Comparison of ENCODE assay signal across 19 mouse cellular contexts in the genomic region with DNA sequence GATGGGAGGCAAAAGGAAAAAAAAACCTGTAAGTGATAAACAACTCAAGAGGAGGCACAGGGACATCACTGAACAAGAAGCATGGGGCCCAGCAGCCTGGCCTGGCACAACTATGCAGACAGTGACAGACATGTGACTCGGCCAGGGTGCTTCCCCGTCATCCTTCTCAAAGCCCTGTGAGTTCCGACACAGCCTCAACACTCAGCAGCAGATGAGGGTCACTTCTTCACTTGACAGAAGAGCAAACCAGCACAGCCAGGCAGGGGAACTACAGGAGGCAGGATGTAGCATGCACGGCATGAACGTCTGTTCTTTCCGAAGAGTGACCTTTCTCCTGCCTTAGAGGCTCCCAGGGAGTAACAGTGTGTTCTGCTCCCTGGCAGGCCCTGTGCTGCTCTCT.
DNase-seq lines count a peak whose midpoint lies in the region; ATAC-seq and TF ChIP-seq lines count a peak whose summit lies in the region.
"Had no signal": no experiment of that assay in that cellular context is flagged by ENCODE, and none has a peak within 500 bp of the region (broad histone marks: within the 10 kb centered on the region; RNA-seq: fewer than 3 reads in every experiment).

No protein-coding gene starts in this region.

- no peak overlapping the region for H3K9ac ChIP-seq in forebrain, embryonic 13.5 days
- H3K9ac ChIP-seq in intestine, embryonic 15.5 days: no peak overlapping the region
- no peak overlapping the region for H3K9ac ChIP-seq in intestine, postnatal 0 days (ENCODE audit: low read depth, low read length)
- no peak overlapping the region for H3K9ac ChIP-seq in neural tube, embryonic 11.5 days (ENCODE audit: low read length)
- no peak overlapping the region for H3K9ac ChIP-seq in neural tube, embryonic 15.5 days (replicated peaks)
- H3K9ac ChIP-seq: embryonic facial prominence, embryonic 13.5 days; heart, embryonic 12.5 days; hindbrain, embryonic 15.5 days had no signal

- no peak overlapping the region for H3K4me3 ChIP-seq in forebrain, embryonic 10.5 days
- H3K4me3 ChIP-seq in forebrain, embryonic 13.5 days: no peak overlapping the region
- no peak overlapping the region for H3K4me3 ChIP-seq in intestine, embryonic 15.5 days (replicated peaks)
- no peak overlapping the region for H3K4me3 ChIP-seq in intestine, postnatal 0 days (ENCODE audit: low read depth, low read length)
- no peak overlapping the region for H3K4me3 ChIP-seq in neural tube, embryonic 11.5 days (ENCODE audit: low read depth, low read length)
- no peak overlapping the region for H3K4me3 ChIP-seq in neural tube, embryonic 15.5 days (replicated peaks)
- no peak overlapping the region for H3K4me3 ChIP-seq in limb, embryonic 10.5 days
- H3K4me3 ChIP-seq: embryonic facial prominence, embryonic 13.5 days; heart, embryonic 12.5 days; hindbrain, embryonic 15.5 days had no signal

- no peak for TF ChIP-seq CTCF in intestine, postnatal 0 days (IDR thresholded peaks at IDR 0.05; ENCODE audit: low read depth)

- H3K36me3 ChIP-seq in forebrain, embryonic 10.5 days (replicated peaks): no peaks in the 10 kb centered on the region
- no peaks in the 10 kb centered on the region for H3K36me3 ChIP-seq in forebrain, embryonic 13.5 days (ENCODE audit: poor library complexity, severe bottlenecking)
- no peaks in the 10 kb centered on the region for H3K36me3 ChIP-seq in intestine, embryonic 15.5 days
- no peaks in the 10 kb centered on the region for H3K36me3 ChIP-seq in intestine, postnatal 0 days (ENCODE audit: control insufficient read depth, insufficient read depth)
- H3K36me3 ChIP-seq in neural tube, embryonic 11.5 days (ENCODE audit: control insufficient read depth, insufficient read depth, low read length): no peaks in the 10 kb centered on the region
- no peaks in the 10 kb centered on the region for H3K36me3 ChIP-seq in neural tube, embryonic 15.5 days
- no peaks in the 10 kb centered on the region for H3K36me3 ChIP-seq in splenic B cell, adult 2 months (ENCODE audit: control insufficient read depth, insufficient read depth, low read length, poor library complexity, severe bottlenecking)
- no peaks in the 10 kb centered on the region for H3K36me3 ChIP-seq in limb, embryonic 10.5 days
- H3K36me3 ChIP-seq: embryonic facial prominence, embryonic 13.5 days; heart, embryonic 12.5 days; hindbrain, embryonic 15.5 days had no signal

- WGBS in forebrain, embryonic 10.5 days: 86% methylated on average over 6 of the region's 6 CpGs
- 78% methylated on average over 6 of the region's 6 CpGs for WGBS in forebrain, embryonic 13.5 days
- WGBS in intestine, embryonic 15.5 days: 58% methylated on average over 6 of the region's 6 CpGs
- 59% methylated on average over 6 of the region's 6 CpGs for WGBS in intestine, postnatal 0 days
- WGBS in neural tube, embryonic 11.5 days: 70% methylated on average over 6 of the region's 6 CpGs
- WGBS in neural tube, embryonic 15.5 days: 80% methylated on average over 6 of the region's 6 CpGs
- 71% methylated on average over 6 of the region's 6 CpGs for WGBS in limb, embryonic 10.5 days

- H3K9me3 ChIP-seq in forebrain, embryonic 10.5 days: no peaks in the 10 kb centered on the region
- H3K9me3 ChIP-seq in forebrain, embryonic 13.5 days (replicated peaks): no peaks in the 10 kb centered on the region
- H3K9me3 ChIP-seq in intestine, embryonic 15.5 days: no peaks in the 10 kb centered on the region
- no peaks in the 10 kb centered on the region for H3K9me3 ChIP-seq in intestine, postnatal 0 days (ENCODE audit: control insufficient read depth)
- H3K9me3 ChIP-seq in neural tube, embryonic 11.5 days (ENCODE audit: control insufficient read depth, low read length): no peaks in the 10 kb centered on the region
- no peaks in the 10 kb centered on the region for H3K9me3 ChIP-seq in neural tube, embryonic 15.5 days (replicated peaks)
- H3K9me3 ChIP-seq in limb, embryonic 10.5 days (replicated peaks): no peaks in the 10 kb centered on the region
- H3K9me3 ChIP-seq: embryonic facial prominence, embryonic 13.5 days; heart, embryonic 12.5 days; hindbrain, embryonic 15.5 days had no signal

- DNase-seq in forebrain, embryonic 10.5 days (ENCODE audit: extremely low spot score, low spot score): no peak
- DNase-seq in neural tube, embryonic 11.5 days (ENCODE audit: low spot score): peak; percentile 11
- peak; percentile 53 for DNase-seq in splenic B cell, adult 2 months (ENCODE audit: low read depth, low spot score)
- no peak for DNase-seq in limb, embryonic 10.5 days (ENCODE audit: low spot score)
- DNase-seq: adrenal gland, postnatal 14 days; cerebellum, adult 11-12 months; cerebellum, adult 9-10 months; cerebellum, postnatal 25 days; heart, adult 18-20 months had no signal

- peaks cover 71% of the 10 kb centered on the region for H3K4me1 ChIP-seq in forebrain, embryonic 10.5 days
- H3K4me1 ChIP-seq in forebrain, embryonic 13.5 days: peaks cover 26% of the 10 kb centered on the region
- H3K4me1 ChIP-seq in intestine, embryonic 15.5 days (replicated peaks): peaks cover 27% of the 10 kb centered on the region
- H3K4me1 ChIP-seq in intestine, postnatal 0 days (replicated peaks; ENCODE audit: control insufficient read depth, insufficient read depth, low read length): no peaks in the 10 kb centered on the region
- peaks cover 19% of the 10 kb centered on the region for H3K4me1 ChIP-seq in neural tube, embryonic 11.5 days (ENCODE audit: control insufficient read depth, insufficient read depth, low read length)
- H3K4me1 ChIP-seq in neural tube, embryonic 15.5 days: peaks cover 17% of the 10 kb centered on the region
- peaks cover 43% of the 10 kb centered on the region for H3K4me1 ChIP-seq in limb, embryonic 10.5 days

- no peak overlapping the region for H3K4me2 ChIP-seq in forebrain, embryonic 13.5 days
- no peak overlapping the region for H3K4me2 ChIP-seq in intestine, embryonic 15.5 days (replicated peaks)
- H3K4me2 ChIP-seq in intestine, postnatal 0 days (replicated peaks; ENCODE audit: low read depth): no peak overlapping the region
- no peak overlapping the region for H3K4me2 ChIP-seq in neural tube, embryonic 11.5 days (ENCODE audit: low read depth)
- no peak overlapping the region for H3K4me2 ChIP-seq in neural tube, embryonic 15.5 days
- H3K4me2 ChIP-seq: embryonic facial prominence, embryonic 13.5 days; heart, embryonic 12.5 days; hindbrain, embryonic 15.5 days had no signal

- ATAC-seq in forebrain, embryonic 13.5 days: no peak
- ATAC-seq in intestine, embryonic 15.5 days: no peak
- no peak for ATAC-seq in intestine, postnatal 0 days
- no peak for ATAC-seq in neural tube, embryonic 11.5 days (ENCODE audit: insufficient read depth, low FRiP score, low TSS enrichment)
- no peak for ATAC-seq in neural tube, embryonic 15.5 days (ENCODE audit: low FRiP score)
- ATAC-seq: activated CD4-positive, CD25-positive, alpha-beta regulatory T cell, adult 4 months; forebrain, embryonic 14.5 days; Patski had no signal

- H3K27ac ChIP-seq in forebrain, embryonic 10.5 days: peak overlapping the region; percentile 21; the same call in 1 of the 2 replicates
- no peak overlapping the region for H3K27ac ChIP-seq in forebrain, embryonic 13.5 days
- H3K27ac ChIP-seq in intestine, embryonic 15.5 days: 0 out of 2 replicates have a peak overlapping the region, but pooled peaks have one; percentile 9
- no peak overlapping the region for H3K27ac ChIP-seq in intestine, postnatal 0 days (ENCODE audit: low read depth, low read length)
- no peak overlapping the region for H3K27ac ChIP-seq in neural tube, embryonic 11.5 days (ENCODE audit: low read depth, low read length)
- no peak overlapping the region for H3K27ac ChIP-seq in neural tube, embryonic 15.5 days (replicated peaks)
- H3K27ac ChIP-seq in limb, embryonic 10.5 days: no peak overlapping the region
- H3K27ac ChIP-seq: embryonic facial prominence, embryonic 13.5 days; hindbrain, embryonic 15.5 days had no signal

- H3K27me3 ChIP-seq in forebrain, embryonic 10.5 days (ENCODE audit: poor library complexity, severe bottlenecking): no peaks in the 10 kb centered on the region
- no peaks in the 10 kb centered on the region for H3K27me3 ChIP-seq in forebrain, embryonic 13.5 days
- no peaks in the 10 kb centered on the region for H3K27me3 ChIP-seq in intestine, embryonic 15.5 days (replicated peaks)
- H3K27me3 ChIP-seq in intestine, postnatal 0 days (replicated peaks; ENCODE audit: control insufficient read depth, insufficient read depth, low read length): no peaks in the 10 kb centered on the region
- no peaks in the 10 kb centered on the region for H3K27me3 ChIP-seq in neural tube, embryonic 11.5 days (ENCODE audit: control insufficient read depth, insufficient read depth, low read length)
- H3K27me3 ChIP-seq in neural tube, embryonic 15.5 days (replicated peaks): no peaks in the 10 kb centered on the region
- no peaks in the 10 kb centered on the region for H3K27me3 ChIP-seq in splenic B cell, adult 2 months (ENCODE audit: control insufficient read depth, insufficient read depth, low read length, poor library complexity, severe bottlenecking)
- 0 out of 2 replicates have a peak, but pooled peaks cover 3% of the 10 kb centered on the region for H3K27me3 ChIP-seq in limb, embryonic 10.5 days (ENCODE audit: low read depth, poor library complexity, severe bottlenecking)
- H3K27me3 ChIP-seq: embryonic facial prominence, embryonic 13.5 days; hindbrain, embryonic 15.5 days; Patski had no signal

Comparison
In these comparisons a context has a peak if more than half of its experiments do, and no peak if none do; other contexts are left out.
1. H3K27ac ChIP-seq: peak in forebrain, embryonic 10.5 days (single experiment) and intestine, embryonic 15.5 days (single experiment); none in forebrain, embryonic 13.5 days (single experiment), intestine, postnatal 0 days (single experiment), neural tube, embryonic 11.5 days (single experiment), neural tube, embryonic 15.5 days (single experiment) and limb, embryonic 10.5 days (single experiment).
2. DNase-seq: peak in neural tube, embryonic 11.5 days (single experiment) and splenic B cell, adult 2 months (single experiment); none in forebrain, embryonic 10.5 days (single experiment) and limb, embryonic 10.5 days (single experiment).